Mouse (Mus musculus) neural tube, embryonic 14.5 days (tissue): ENCODE results near the gene Pde10a. TPM values are rescaled to one million over a fixed set of nuclear protein-coding genes. Genes with fewer than 3 reads are reported as not detected.

Experiments used
- ATAC-seq: fragments of 200-750 bp; cut with Nextera tagmentation; 2 replicates; pipeline ENCODE4 v1.8.0; 2017; ENCODE audit warnings: low read depth, mild to moderate bottlenecking, moderate TSS enrichment, moderate library complexity
- H3K27ac ChIP-seq: fragments of 300-500 bp; sonication (generic); 2 replicates; pipeline ENCODE4 v1.5.1; 2014; ENCODE audit warnings: low read depth, mild to moderate bottlenecking, control low read depth, low read length, moderate library complexity, mixed read lengths
- H3K27me3 ChIP-seq: fragments of 300-500 bp; sonication (generic); 2 replicates; pipeline ENCODE4 v1.6.1; 2014; ENCODE audit warnings: low read length; ENCODE audit not compliant: control insufficient read depth, insufficient read depth
- H3K36me3 ChIP-seq: fragments of 300-500 bp; sonication (generic); 2 replicates; pipeline ENCODE4 v1.6.1; 2014; ENCODE audit warnings: low read length, mixed read lengths; ENCODE audit not compliant: control insufficient read depth, insufficient read depth
- H3K4me1 ChIP-seq: fragments of 300-500 bp; sonication (generic); 2 replicates; pipeline ENCODE4 v1.6.1; 2014; ENCODE audit warnings: low read length; ENCODE audit not compliant: control insufficient read depth, insufficient read depth
- H3K4me2 ChIP-seq: fragments of 300-500 bp; sonication (generic); 2 replicates; pipeline ENCODE4 v1.6.1; 2014; ENCODE audit warnings: mild to moderate bottlenecking, low read depth, low read length, control low read depth
- H3K4me3 ChIP-seq: fragments of 300-500 bp; sonication (generic); 2 replicates; pipeline ENCODE4 v1.5.1; 2014; ENCODE audit warnings: low read depth, low read length, control low read depth, mixed read lengths
- H3K9ac ChIP-seq: fragments of 300-500 bp; sonication (generic); replicated peaks from 2 replicates; pipeline ENCODE4 v1.6.1; 2014; ENCODE audit warnings: low read depth, mild to moderate bottlenecking, control low read depth, low read length, mixed read lengths
- H3K9me3 ChIP-seq: fragments of 300-500 bp; sonication (generic); 2 replicates; pipeline ENCODE4 v1.6.1; 2016; ENCODE audit warnings: low read length; ENCODE audit not compliant: control insufficient read depth
- whole genome bisulfite sequencing: fragments of 180-500 bp; shearing (Covaris S2); extraction: QIAGEN DNeasy Blood & Tissue Kit; methylation state at CpG from one replicate; pipeline ENCODE4 v1.1.7; 2014; 5-methylcytosine and 5-hydroxymethylcytosine counted together
- polyA plus RNA-seq: library from polyadenylated mRNA; unstranded; fragments of >200 nt; fragmentation: Nextera tagmentation; extraction: Ambion mirVana; gene quantifications from 2 replicates; pipeline ENCODE4 v1.2.1, GENCODE M21; 2014

Gene Pde10a
- polyA plus RNA-seq, 1 experiment from 2014 or later = 16.2 TPM

DNA sequence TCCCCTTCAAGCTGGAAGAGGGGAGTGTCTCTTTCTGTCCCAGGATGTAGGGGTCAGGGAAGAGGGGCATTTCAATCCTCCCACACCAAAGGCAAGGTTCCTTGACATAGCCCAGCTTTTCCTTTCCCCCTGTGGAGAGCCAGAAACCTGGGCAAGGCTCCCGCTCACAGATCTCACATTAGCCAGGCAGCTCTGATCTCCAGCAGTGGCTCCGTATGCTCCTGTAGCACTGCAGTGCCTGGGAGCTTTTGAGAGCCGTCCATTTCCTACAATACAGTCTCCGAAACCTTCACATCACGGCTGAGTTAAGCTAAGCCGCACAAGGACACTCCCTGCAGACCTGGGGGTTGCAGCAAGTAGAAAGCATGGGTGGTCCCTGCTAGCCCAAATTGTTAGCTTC lies 29.0 kb downstream of the Pde10a start:
- Histone ChIP-seq H3K36me3 (no peaks in the 10 kb centered on the region), H3K9ac (no peak overlapping the region), H3K27me3 (no peaks in the 10 kb centered on the region), H3K27ac (no peak overlapping the region), H3K9me3 (no peaks in the 10 kb centered on the region), H3K4me2 (no peak overlapping the region), H3K4me3 (no peak overlapping the region), H3K4me1 (no peaks in the 10 kb centered on the region)
- WGBS = 91% methylated on average over 6 of the region's 6 CpGs
- ATAC-seq = no peak

DNA sequence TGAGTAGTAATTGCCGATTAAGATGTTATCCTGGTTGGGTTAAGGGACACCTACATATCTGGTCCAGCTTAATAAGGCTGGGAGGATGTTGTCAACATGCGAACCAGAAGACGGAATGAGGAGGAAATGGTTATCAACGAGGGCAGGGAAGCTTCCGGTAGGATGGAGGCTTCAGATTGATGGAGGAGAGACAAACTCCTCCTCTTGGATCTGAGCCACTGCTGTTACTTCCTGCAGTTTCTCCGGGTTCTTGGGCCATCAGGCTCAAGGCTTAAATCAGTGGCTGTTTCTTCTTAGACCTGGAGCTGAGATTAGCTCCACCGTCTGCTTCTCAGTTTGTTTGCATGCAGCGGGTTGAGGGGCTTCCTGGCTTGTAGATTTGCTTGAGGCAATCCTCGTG lies 30.6 kb downstream of the Pde10a start:
- no peak overlapping the region for H3K27ac ChIP-seq
- H3K4me3 ChIP-seq = no peak overlapping the region
- H3K4me1 ChIP-seq = no peaks in the 10 kb centered on the region
- no peak for ATAC-seq
- 89% methylated on average over 9 of the region's 9 CpGs for WGBS
- no peak overlapping the region for H3K9ac ChIP-seq
- no peak overlapping the region for H3K4me2 ChIP-seq
- H3K9me3 ChIP-seq = no peaks in the 10 kb centered on the region
- H3K27me3 ChIP-seq = no peaks in the 10 kb centered on the region
- no peaks in the 10 kb centered on the region for H3K36me3 ChIP-seq

DNA sequence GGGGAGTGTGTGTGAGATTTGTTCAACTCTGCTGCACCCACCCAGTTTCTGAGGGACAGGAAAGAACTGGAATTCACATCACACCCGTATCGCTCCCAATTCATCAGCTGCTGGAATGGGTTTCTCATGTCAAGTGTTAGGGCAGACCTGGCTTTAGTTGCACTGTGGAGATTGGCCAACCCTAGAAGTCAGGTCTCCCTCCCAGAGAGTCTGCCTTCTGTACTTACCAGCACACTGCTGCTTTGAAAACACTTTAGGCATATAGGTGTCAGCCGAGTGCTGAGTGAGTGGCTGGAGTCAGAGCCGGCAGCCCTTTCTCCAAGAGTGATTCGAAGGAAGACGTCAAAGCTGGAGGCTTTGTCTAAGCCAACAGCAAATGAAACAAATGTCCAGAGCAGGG lies 31.1 kb downstream of the Pde10a start:
- Histone ChIP-seq H3K9me3 (no peaks in the 10 kb centered on the region), H3K36me3 (no peaks in the 10 kb centered on the region), H3K4me3 (no peak overlapping the region), H3K9ac (no peak overlapping the region), H3K4me1 (no peaks in the 10 kb centered on the region), H3K4me2 (no peak overlapping the region), H3K27ac (no peak overlapping the region), H3K27me3 (no peaks in the 10 kb centered on the region)
- WGBS = 94% methylated on average over 6 of the region's 6 CpGs
- no peak for ATAC-seq

DNA sequence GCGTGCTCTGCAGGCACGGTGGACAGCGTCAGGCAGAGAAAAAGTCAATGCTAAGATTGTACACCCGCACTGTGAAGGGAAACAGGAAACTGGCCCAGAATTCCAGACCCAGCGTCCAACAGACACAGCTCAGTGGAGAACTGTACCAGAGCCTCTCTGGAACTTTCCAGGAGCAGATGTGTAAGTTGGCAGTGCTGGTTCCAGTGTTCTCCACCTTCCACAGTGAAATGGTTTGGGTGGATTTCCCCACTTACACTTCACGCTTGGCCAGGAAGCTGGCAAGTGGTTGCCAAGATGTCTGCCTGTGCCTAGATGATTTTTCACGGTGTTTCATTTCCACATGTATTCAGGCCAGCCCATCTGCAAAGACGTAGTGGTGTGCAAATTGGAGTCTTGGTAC lies 32.8 kb downstream of the Pde10a start:
- no peak for ATAC-seq
- no peak overlapping the region for H3K9ac ChIP-seq
- no peak overlapping the region for H3K27ac ChIP-seq
- no peaks in the 10 kb centered on the region for H3K27me3 ChIP-seq
- H3K4me2 ChIP-seq = no peak overlapping the region
- no peaks in the 10 kb centered on the region for H3K4me1 ChIP-seq
- H3K36me3 ChIP-seq = no peaks in the 10 kb centered on the region
- no peak overlapping the region for H3K4me3 ChIP-seq
- 91% methylated on average over 8 of the region's 8 CpGs for WGBS
- H3K9me3 ChIP-seq = no peaks in the 10 kb centered on the region

DNA sequence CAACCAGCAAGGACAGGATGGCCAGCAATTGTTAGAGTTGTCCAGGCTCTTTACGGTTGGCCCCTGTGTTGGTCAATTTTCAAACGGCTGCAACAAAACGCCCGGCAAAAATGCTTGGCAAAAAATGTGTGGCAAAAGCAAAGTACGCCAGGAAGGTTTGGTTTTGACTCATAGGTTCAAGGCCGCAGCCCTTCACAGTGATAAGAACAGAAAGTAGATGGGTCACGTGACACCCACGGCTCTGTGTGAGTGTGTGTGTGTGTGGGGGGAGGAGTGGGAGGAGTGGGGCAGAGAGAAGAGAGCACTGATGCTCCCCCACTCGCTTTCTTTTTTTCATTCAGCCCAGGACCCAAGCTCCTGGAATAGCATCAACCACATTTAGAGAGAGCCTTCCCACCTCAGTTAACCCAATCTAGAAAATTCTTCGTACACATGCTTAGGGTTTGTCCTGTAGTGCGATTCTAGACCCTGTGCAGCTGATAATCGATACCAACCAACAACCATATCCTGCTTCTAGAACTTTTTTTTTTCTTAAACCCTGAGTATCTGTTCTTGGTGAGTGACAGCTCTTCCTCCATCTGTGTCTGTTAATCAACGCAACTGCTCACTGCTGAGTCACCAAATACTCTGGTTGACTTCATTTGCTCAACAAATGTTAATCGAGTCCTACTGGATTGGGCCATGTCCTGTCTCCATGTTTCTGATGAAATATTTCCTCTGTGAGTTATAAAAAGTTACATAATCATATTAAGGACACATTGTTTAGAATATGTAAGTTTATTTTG lies 37.1 kb downstream of the Pde10a start:
- Histone ChIP-seq H3K4me1 (no peaks in the 10 kb centered on the region), H3K9me3 (no peaks in the 10 kb centered on the region), H3K27me3 (no peaks in the 10 kb centered on the region), H3K9ac (no peak overlapping the region), H3K27ac (no peak overlapping the region), H3K4me2 (no peak overlapping the region), H3K36me3 (no peaks in the 10 kb centered on the region), H3K4me3 (no peak overlapping the region)
- WGBS = 72% methylated on average over 14 of the region's 14 CpGs
- ATAC-seq = no peak

DNA sequence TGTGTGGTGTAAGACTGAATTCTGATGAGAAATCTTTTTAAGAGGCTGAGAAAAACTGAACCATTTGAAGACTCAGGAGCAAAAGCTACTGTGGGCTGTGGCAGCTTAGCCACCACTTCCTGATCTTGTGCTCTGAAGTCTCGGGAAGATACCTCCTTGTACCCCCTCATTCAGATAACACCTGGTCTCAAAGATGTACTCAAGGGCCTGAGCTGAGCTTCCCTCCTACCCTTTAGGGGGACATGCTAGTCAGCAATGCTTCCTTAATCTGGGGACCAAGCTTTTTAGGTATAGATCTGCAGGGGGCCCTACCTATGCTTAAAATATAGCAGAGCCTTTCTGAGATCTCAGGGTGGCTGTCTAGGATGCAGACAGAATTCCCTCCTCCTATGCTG lies 37.7 kb downstream of the Pde10a start:
- no peaks in the 10 kb centered on the region for H3K9me3 ChIP-seq
- no peak overlapping the region for H3K27ac ChIP-seq
- H3K4me2 ChIP-seq = no peak overlapping the region
- no peaks in the 10 kb centered on the region for H3K27me3 ChIP-seq
- no peak overlapping the region for H3K9ac ChIP-seq
- no peaks in the 10 kb centered on the region for H3K4me1 ChIP-seq
- no peaks in the 10 kb centered on the region for H3K36me3 ChIP-seq
- ATAC-seq = no peak
- 88% methylated on average over 1 of the region's 1 CpGs for whole genome bisulfite sequencing
- H3K4me3 ChIP-seq = no peak overlapping the region

DNA sequence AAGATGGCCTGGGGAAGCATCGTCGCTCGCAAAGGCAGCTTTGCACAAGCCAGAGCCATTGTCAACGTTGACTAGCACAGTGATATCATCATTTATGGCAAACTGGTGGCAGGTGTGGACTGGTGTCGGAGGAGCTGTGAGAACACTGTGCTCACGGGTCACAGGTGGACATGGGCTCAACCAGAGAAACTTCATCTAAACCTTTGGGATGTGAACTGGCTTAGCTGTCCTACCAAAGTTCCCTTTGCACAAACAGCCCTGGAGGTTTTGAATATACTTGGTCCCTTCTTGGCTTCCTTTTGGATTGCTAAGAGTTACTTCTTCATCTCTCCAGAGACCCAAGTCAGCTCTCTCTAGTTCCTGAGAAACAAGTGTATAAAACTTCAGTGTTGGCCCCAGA lies 41.7 kb downstream of the Pde10a start, which contains the start of gene Gm17087:
TSS of gene Gm17087 (minus strand) at position 101 of the 400 bp plus-strand sequence.
- Histone ChIP-seq H3K9me3 (no peaks in the 10 kb centered on the region), H3K4me1 (no peaks in the 10 kb centered on the region), H3K9ac (no peak within 1 kb of the TSS), H3K4me2 (no peak within 1 kb of the TSS), H3K27ac (no peak within 1 kb of the TSS), H3K4me3 (no peak within 1 kb of the TSS), H3K27me3 (no peaks in the 10 kb centered on the region), H3K36me3 (no peaks in the 10 kb centered on the region)
- ATAC-seq = no peak
- WGBS = 92% methylated on average over 6 of the region's 6 CpGs

DNA sequence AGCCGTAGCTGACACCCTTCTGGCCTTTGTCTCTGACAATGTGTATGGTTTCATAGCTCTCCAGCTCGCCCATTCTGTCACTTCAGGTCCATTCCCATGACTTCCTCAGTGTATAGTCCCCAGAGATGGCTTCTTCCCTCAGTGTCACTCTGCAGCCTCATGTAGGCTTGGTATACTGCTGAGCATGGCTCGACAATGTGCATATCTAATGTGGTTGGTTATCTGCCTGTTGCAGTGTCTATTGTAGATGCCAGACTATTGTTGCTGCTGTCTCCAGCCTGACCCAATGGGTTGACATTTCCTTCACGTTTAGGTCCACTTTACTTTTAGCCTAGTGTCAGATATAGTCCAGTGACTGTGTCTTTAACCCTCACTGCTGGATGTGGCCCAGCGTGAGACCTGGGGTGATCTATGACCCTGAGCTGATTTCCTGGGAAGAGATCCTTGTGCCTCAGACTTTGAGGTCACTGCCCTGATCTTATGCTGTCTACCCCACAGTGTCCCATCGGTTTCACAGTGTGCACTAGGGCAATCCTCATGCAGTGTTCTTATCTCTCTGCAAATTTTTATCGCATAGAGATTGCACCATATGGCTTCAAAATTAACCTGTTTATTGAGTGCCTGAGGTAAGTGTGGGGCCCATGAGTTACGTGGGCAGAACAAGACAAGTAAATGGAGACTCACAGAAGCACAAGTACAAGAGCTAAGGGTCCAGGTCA lies 48.5 kb downstream of the Pde10a start:
- no peaks in the 10 kb centered on the region for H3K9me3 ChIP-seq
- ATAC-seq = no peak

DNA sequence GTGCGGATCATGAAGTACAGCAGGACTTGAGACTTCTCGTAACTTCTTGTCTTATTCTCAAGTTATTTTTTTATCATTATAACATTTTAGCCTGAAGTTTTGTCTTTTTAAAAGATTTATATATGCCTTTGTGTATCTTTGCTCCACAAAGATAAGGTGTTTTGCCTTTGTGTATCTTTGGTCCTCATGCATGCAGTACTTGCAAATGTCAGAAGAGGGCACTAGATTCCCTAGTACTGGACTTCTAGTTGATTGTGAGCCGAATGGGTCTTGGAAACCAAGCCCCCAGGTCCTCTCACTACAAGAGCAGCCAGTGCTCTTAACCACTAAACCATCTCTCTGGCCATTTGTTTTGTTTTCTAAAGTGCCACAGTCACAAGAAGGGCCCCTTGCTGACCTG lies 55.2 kb downstream of the Pde10a start:
- Histone ChIP-seq H3K9me3 (no peaks in the 10 kb centered on the region), H3K4me2 (no peak overlapping the region), H3K36me3 (no peaks in the 10 kb centered on the region), H3K4me3 (no peak overlapping the region), H3K4me1 (no peaks in the 10 kb centered on the region), H3K27me3 (no peaks in the 10 kb centered on the region), H3K9ac (no peak overlapping the region), H3K27ac (no peak overlapping the region)
- no peak for ATAC-seq
- WGBS = 64% methylated on average over 3 of the region's 3 CpGs

More for the DNA sequence above, 48.5 kb downstream of the Pde10a start:
- no peak overlapping the region for H3K9ac ChIP-seq
- H3K4me1 ChIP-seq = no peaks in the 10 kb centered on the region
- H3K36me3 ChIP-seq = no peaks in the 10 kb centered on the region
- H3K4me2 ChIP-seq = no peak overlapping the region
- H3K27me3 ChIP-seq = no peaks in the 10 kb centered on the region
- no peak overlapping the region for H3K4me3 ChIP-seq
- WGBS = 78% methylated on average over 8 of the region's 8 CpGs
- H3K27ac ChIP-seq = no peak overlapping the region
